In genomic region chr11:73326485-73326886, GRCm38 (mm10) we compare ENCODE assay signal across 10 mouse cellular contexts. TPM values are rescaled to one million over a fixed set of nuclear protein-coding genes. Genes with fewer than 3 reads are reported as not detected.
DNase-seq lines count a peak whose midpoint lies in the region; ATAC-seq and TF ChIP-seq lines count a peak whose summit lies in the region.
"Had no signal": no experiment of that assay in that cellular context is flagged by ENCODE, and none has a peak within 500 bp of the region (broad histone marks: within the 10 kb centered on the region; RNA-seq: fewer than 3 reads in every experiment).

No protein-coding gene starts in this region.

- no peak for ATAC-seq in embryonic facial prominence, embryonic 14.5 days (ENCODE audit: low read depth)
- no peak for ATAC-seq in limb, embryonic 12.5 days (ENCODE audit: insufficient number of reproducible peaks, insufficient read depth, low FRiP score, low TSS enrichment, low read depth)
- ATAC-seq in erythroid progenitor cell, adult 5-6 weeks (replicated peaks; ENCODE audit: low FRiP score, poor library complexity, severe bottlenecking) = no peak
- ATAC-seq: midbrain, embryonic 13.5 days had no signal

- 31% methylated on average over 12 of the region's 12 CpGs for WGBS in embryonic facial prominence, embryonic 14.5 days
- WGBS in limb, embryonic 12.5 days = 31% methylated on average over 12 of the region's 12 CpGs
- WGBS in olfactory bulb, adult 2 months = 55% methylated on average over 12 of the region's 12 CpGs

- H3K36me3 ChIP-seq in embryonic facial prominence, embryonic 14.5 days (ENCODE audit: control insufficient read depth, insufficient read depth, low read length) = no peaks in the 10 kb centered on the region
- no peaks in the 10 kb centered on the region for H3K36me3 ChIP-seq in limb, embryonic 12.5 days
- H3K36me3 ChIP-seq: forebrain, embryonic 10.5 days; midbrain, embryonic 13.5 days had no signal

- 0 out of 2 replicates have a peak, but pooled peaks cover 4% of the 10 kb centered on the region for H3K4me1 ChIP-seq in embryonic facial prominence, embryonic 14.5 days (ENCODE audit: control insufficient read depth, insufficient read depth, low read length)
- no peaks in the 10 kb centered on the region for H3K4me1 ChIP-seq in limb, embryonic 12.5 days (replicated peaks)
- no peaks in the 10 kb centered on the region for H3K4me1 ChIP-seq in olfactory bulb, adult 2 months (ENCODE audit: control insufficient read depth, insufficient read depth, low read length)
- H3K4me1 ChIP-seq: forebrain, embryonic 10.5 days; midbrain, embryonic 13.5 days had no signal

- TF ChIP-seq POLR2A in olfactory bulb, adult 2 months (IDR thresholded peaks at IDR 0.05; ENCODE audit: insufficient read depth, low read depth, low read length) = no peak

- H3K4me3 ChIP-seq in embryonic facial prominence, embryonic 14.5 days (ENCODE audit: low read depth, low read length) = no peak overlapping the region
- no peak overlapping the region for H3K4me3 ChIP-seq in limb, embryonic 12.5 days (replicated peaks)
- H3K4me3 ChIP-seq in olfactory bulb, adult 2 months (ENCODE audit: insufficient read depth, low read depth, low read length) = no peak overlapping the region
- H3K4me3 ChIP-seq: forebrain, embryonic 10.5 days; midbrain, embryonic 13.5 days had no signal

- no peak overlapping the region for H3K9ac ChIP-seq in embryonic facial prominence, embryonic 14.5 days (ENCODE audit: low read depth, low read length)
- H3K9ac ChIP-seq in limb, embryonic 12.5 days (replicated peaks) = no peak overlapping the region
- H3K9ac ChIP-seq: midbrain, embryonic 13.5 days had no signal

- H3K9me3 ChIP-seq in embryonic facial prominence, embryonic 14.5 days (ENCODE audit: control insufficient read depth, low read length) = no peaks in the 10 kb centered on the region
- no peaks in the 10 kb centered on the region for H3K9me3 ChIP-seq in limb, embryonic 12.5 days
- H3K9me3 ChIP-seq: midbrain, embryonic 13.5 days had no signal

- peak overlapping the region; percentile 18; the same call in 1 of the 2 replicates for H3K4me2 ChIP-seq in embryonic facial prominence, embryonic 14.5 days (ENCODE audit: low read depth, low read length)
- H3K4me2 ChIP-seq in limb, embryonic 12.5 days = peak overlapping the region; percentile 35
- H3K4me2 ChIP-seq: midbrain, embryonic 13.5 days had no signal

- H3K27ac ChIP-seq in embryonic facial prominence, embryonic 14.5 days (replicated peaks; ENCODE audit: low read depth, low read length) = no peak overlapping the region
- H3K27ac ChIP-seq in limb, embryonic 12.5 days = no peak overlapping the region
- H3K27ac ChIP-seq in olfactory bulb, adult 2 months (ENCODE audit: insufficient read depth, low read depth, low read length) = peak overlapping the region; percentile 53; the same call in 1 of the 2 replicates
- H3K27ac ChIP-seq: forebrain, embryonic 10.5 days; midbrain, embryonic 13.5 days had no signal

- intact Hi-C loops in heart, postnatal 36 days (cut with DNase I) = no loop called here
- intact Hi-C loops in heart, postnatal 14 days (cut with DNase I) = no loop called here
- intact Hi-C loops in left cerebral cortex, postnatal 4 days (cut with DNase I) = no loop called here

- DNase-seq in heart, postnatal 36 days = peak; percentile 4 to 14
- DNase-seq in heart, postnatal 14 days = no peak
- peak; percentile 11 for DNase-seq in embryonic facial prominence, embryonic 14.5 days (ENCODE audit: low spot score)
- no peak for DNase-seq in left cerebral cortex, postnatal 4 days
- DNase-seq in frontal cortex, postnatal 10 days (ENCODE audit: low spot score in 2 of 2) = no peak

- TF ChIP-seq CTCF in olfactory bulb, adult 2 months (IDR thresholded peaks at IDR 0.05; ENCODE audit: insufficient read depth, low read depth, low read length) = no peak

- no peaks in the 10 kb centered on the region for H3K27me3 ChIP-seq in embryonic facial prominence, embryonic 14.5 days (replicated peaks; ENCODE audit: control insufficient read depth, insufficient read depth, low read length)
- no peaks in the 10 kb centered on the region for H3K27me3 ChIP-seq in limb, embryonic 12.5 days
- H3K27me3 ChIP-seq: midbrain, embryonic 13.5 days had no signal

RNA-seq across cellular contexts. Expression of gene Aspa, which starts 2.9 kb away (rescaled TPM):
- 1 to 10 TPM; 1.2 to 1.3 TPM for total RNA-seq in heart, postnatal 36 days (2021)
- total RNA-seq in heart, postnatal 14 days (2021) = 1 to 10 TPM in 1 of 2 experiments, under 1 TPM in 1; 0.76 to 1.2 TPM
- polyA plus RNA-seq in embryonic facial prominence, embryonic 14.5 days (2014; fragmentation: Nextera tagmentation; extraction: Ambion mirVana) = 2.4 and 2.9 TPM in 2 replicates
- polyA plus RNA-seq in limb, embryonic 12.5 days (2016; fragmentation: Nextera tagmentation; extraction: Ambion mirVana) = 0.44 and 0.53 TPM in 2 replicates
- polyA plus RNA-seq in olfactory bulb, adult 2 months (2012; ENCODE audit: insufficient read depth, insufficient read length, low replicate concordance, missing spikeins) = not detected in 2 replicates
- total RNA-seq in erythroid progenitor cell, adult 5-6 weeks (2015; ENCODE audit: low replicate concordance) = not detected in 2 replicates
- total RNA-seq in erythroid progenitor cell, adult 5-6 weeks (2017; ENCODE audit: low replicate concordance) = not detected in 2 replicates
- total RNA-seq in left cerebral cortex, postnatal 4 days (2021) = 1 to 10 TPM; 2.0 to 2.7 TPM

RNA-seq across cellular contexts. Expression of gene Gm49340, which starts 3.1 kb away (rescaled TPM):
- not detected for total RNA-seq in heart, postnatal 36 days (2021)
- total RNA-seq in heart, postnatal 14 days (2021) = not detected
- polyA plus RNA-seq in embryonic facial prominence, embryonic 14.5 days (2014; fragmentation: Nextera tagmentation; extraction: Ambion mirVana) = not detected in 2 replicates
- polyA plus RNA-seq in limb, embryonic 12.5 days (2016; fragmentation: Nextera tagmentation; extraction: Ambion mirVana) = not detected in 2 replicates
- not detected in 2 replicates for polyA plus RNA-seq in olfactory bulb, adult 2 months (2012; ENCODE audit: insufficient read depth, insufficient read length, low replicate concordance, missing spikeins)
- not detected in 2 replicates for total RNA-seq in erythroid progenitor cell, adult 5-6 weeks (2015; ENCODE audit: low replicate concordance)
- total RNA-seq in erythroid progenitor cell, adult 5-6 weeks (2017; ENCODE audit: low replicate concordance) = not detected in 2 replicates
- total RNA-seq in left cerebral cortex, postnatal 4 days (2021) = not detected
- polyA plus RNA-seq: forebrain, embryonic 10.5 days; midbrain, embryonic 13.5 days had no signal

RNA-seq across cellular contexts. Expression of gene Spata22, which starts 3.1 kb away (rescaled TPM):
- total RNA-seq in heart, postnatal 36 days (2021) = not detected
- total RNA-seq in heart, postnatal 14 days (2021) = not detected
- polyA plus RNA-seq in embryonic facial prominence, embryonic 14.5 days (2014; fragmentation: Nextera tagmentation; extraction: Ambion mirVana) = not detected in 2 replicates
- not detected in 2 replicates for polyA plus RNA-seq in limb, embryonic 12.5 days (2016; fragmentation: Nextera tagmentation; extraction: Ambion mirVana)
- polyA plus RNA-seq in olfactory bulb, adult 2 months (2012; ENCODE audit: insufficient read depth, insufficient read length, low replicate concordance, missing spikeins) = not detected in 2 replicates
- not detected in 2 replicates for total RNA-seq in erythroid progenitor cell, adult 5-6 weeks (2015; ENCODE audit: low replicate concordance)
- total RNA-seq in erythroid progenitor cell, adult 5-6 weeks (2017; ENCODE audit: low replicate concordance) = not detected in 2 replicates
- total RNA-seq in left cerebral cortex, postnatal 4 days (2021) = under 1 TPM in 1 of 2 experiments, not detected in 1; 0.28 TPM
- polyA plus RNA-seq: forebrain, embryonic 10.5 days; midbrain, embryonic 13.5 days had no signal

RNA-seq across cellular contexts. Expression of gene Olfr20, which starts 24.1 kb away (rescaled TPM):
- not detected for total RNA-seq in heart, postnatal 36 days (2021)
- total RNA-seq in heart, postnatal 14 days (2021) = not detected
- polyA plus RNA-seq in embryonic facial prominence, embryonic 14.5 days (2014; fragmentation: Nextera tagmentation; extraction: Ambion mirVana) = not detected in 2 replicates
- polyA plus RNA-seq in limb, embryonic 12.5 days (2016; fragmentation: Nextera tagmentation; extraction: Ambion mirVana) = not detected in 2 replicates
- not detected in 2 replicates for polyA plus RNA-seq in olfactory bulb, adult 2 months (2012; ENCODE audit: insufficient read depth, insufficient read length, low replicate concordance, missing spikeins)
- total RNA-seq in erythroid progenitor cell, adult 5-6 weeks (2015; ENCODE audit: low replicate concordance) = not detected in 2 replicates
- not detected in 2 replicates for total RNA-seq in erythroid progenitor cell, adult 5-6 weeks (2017; ENCODE audit: low replicate concordance)
- not detected for total RNA-seq in left cerebral cortex, postnatal 4 days (2021)
- polyA plus RNA-seq: forebrain, embryonic 10.5 days; midbrain, embryonic 13.5 days had no signal

RNA-seq across cellular contexts. Expression of gene Olfr376, which starts 44.6 kb away (rescaled TPM):
- not detected for total RNA-seq in heart, postnatal 36 days (2021)
- not detected for total RNA-seq in heart, postnatal 14 days (2021)
- 0.17 TPM in 1 of 2 replicates, not detected in the other for polyA plus RNA-seq in embryonic facial prominence, embryonic 14.5 days (2014; fragmentation: Nextera tagmentation; extraction: Ambion mirVana)
- polyA plus RNA-seq in limb, embryonic 12.5 days (2016; fragmentation: Nextera tagmentation; extraction: Ambion mirVana) = not detected in 2 replicates
- not detected in 2 replicates for polyA plus RNA-seq in olfactory bulb, adult 2 months (2012; ENCODE audit: insufficient read depth, insufficient read length, low replicate concordance, missing spikeins)
- not detected in 2 replicates for total RNA-seq in erythroid progenitor cell, adult 5-6 weeks (2015; ENCODE audit: low replicate concordance)
- total RNA-seq in erythroid progenitor cell, adult 5-6 weeks (2017; ENCODE audit: low replicate concordance) = not detected in 2 replicates
- total RNA-seq in left cerebral cortex, postnatal 4 days (2021) = not detected
- polyA plus RNA-seq: forebrain, embryonic 10.5 days; midbrain, embryonic 13.5 days had no signal

Comparison
In these comparisons a context has a peak if more than half of its experiments do, and no peak if none do; other contexts are left out.
1. DNase-seq: peak in heart, postnatal 36 days (2 of 2) and embryonic facial prominence, embryonic 14.5 days (single experiment); none in heart, postnatal 14 days (0 of 2), left cerebral cortex, postnatal 4 days (single experiment) and frontal cortex, postnatal 10 days (0 of 2).